Comparison of ENCODE assay signal across 10 mouse cellular contexts in genomic region chr7:29559290-29559689, GRCm38 (mm10). TPM values are rescaled to one million over a fixed set of nuclear protein-coding genes. Genes with fewer than 3 reads are reported as not detected.
DNase-seq lines count a peak whose midpoint lies in the region; ATAC-seq and TF ChIP-seq lines count a peak whose summit lies in the region.
"Had no signal": no experiment of that assay in that cellular context is flagged by ENCODE, and none has a peak within 500 bp of the region (broad histone marks: within the 10 kb centered on the region; RNA-seq: fewer than 3 reads in every experiment).

No protein-coding gene starts in this region.

- H3K4me3 ChIP-seq in left cerebral cortex, adult 2 months = no peak overlapping the region
- H3K4me3 ChIP-seq: limb, embryonic 13.5 days; neural tube, embryonic 13.5 days had no signal

- intact Hi-C loops in left cerebral cortex, adult 2 months (cut with DNase I) = loop anchor here (10.0 kb wide), 1 partner anchor 156 kb away; no protein-coding TSS in a partner anchor
- intact Hi-C loops in left cerebral cortex, postnatal 25 days (cut with DNase I) = no loop called here

- H3K27ac ChIP-seq in left cerebral cortex, adult 2 months = no peak overlapping the region
- H3K27ac ChIP-seq: limb, embryonic 13.5 days; neural tube, embryonic 13.5 days had no signal

- ATAC-seq in megakaryocyte, adult 5-6 weeks (ENCODE audit: poor library complexity, severe bottlenecking) = no peak
- no peak for ATAC-seq in erythroid progenitor cell, adult 5-6 weeks (replicated peaks; ENCODE audit: low FRiP score, poor library complexity, severe bottlenecking)

- TF ChIP-seq CTCF in left cerebral cortex, adult 2 months (IDR thresholded peaks at IDR 0.05) = peak; percentile 23

- DNase-seq in adrenal gland, postnatal 10 days = peak; percentile 6
- DNase-seq in adrenal gland, postnatal 36 days = no peak
- DNase-seq in left cerebral cortex, adult 2 months (ENCODE audit: extremely low spot score in 1 of 2, low spot score in 2 of 2) = no peak
- DNase-seq in left cerebral cortex, postnatal 25 days (ENCODE audit: low spot score in 2 of 2) = no peak
- peak; percentile 73 for DNase-seq in ZHBTc4 (ENCODE audit: low read depth, low spot score)
- peak; percentile 12 for DNase-seq in naive thymus-derived CD4-positive, alpha-beta T cell, adult 2 months (ENCODE audit: low read depth)

RNA-seq across cellular contexts. Expression of gene Sipa1l3, which starts 40.8 kb away (rescaled TPM):
- 10 to 100 TPM; 26.9 to 47.2 TPM for total RNA-seq in adrenal gland, postnatal 10 days (2021)
- 10 to 100 TPM; 29.5 to 30.7 TPM for total RNA-seq in adrenal gland, postnatal 36 days (2021)
- 10 to 100 TPM; 51.3 to 61.8 TPM for total RNA-seq in left cerebral cortex, adult 2 months (2021)
- 10 to 100 TPM; 55.0 to 60.7 TPM for total RNA-seq in left cerebral cortex, postnatal 25 days (2021)
- 23.3 and 30.2 TPM in 2 replicates for total RNA-seq in megakaryocyte, adult 5-6 weeks (2015)
- 6.8 and 11.8 TPM in 2 replicates for total RNA-seq in megakaryocyte, adult 5-6 weeks (2017)
- total RNA-seq in erythroid progenitor cell, adult 5-6 weeks (2015; ENCODE audit: low replicate concordance) = 2.5 and 4.2 TPM in 2 replicates
- total RNA-seq in erythroid progenitor cell, adult 5-6 weeks (2017; ENCODE audit: low replicate concordance) = 1.3 and 15.3 TPM in 2 replicates

Comparison
In these comparisons a context has a peak if more than half of its experiments do, and no peak if none do; other contexts are left out.
1. DNase-seq: peak in adrenal gland, postnatal 10 days (single experiment), ZHBTc4 (single experiment) and naive thymus-derived CD4-positive, alpha-beta T cell, adult 2 months (single experiment); none in adrenal gland, postnatal 36 days (0 of 2), left cerebral cortex, adult 2 months (0 of 2) and left cerebral cortex, postnatal 25 days (0 of 2).